Mouse (Mus musculus) thymus, postnatal 36 days (tissue): ENCODE results near the gene H2-Eb2.
A peak's percentile ranks its signal among the peaks of the same experiment; 100 is the strongest.
"Not testable (repeated sequence)": the region's sequence is repeated elsewhere in the genome, so short reads cannot be mapped to it uniquely, and the experiment has no call there.

Source experiments
- DNase-seq, 2 experiments: peaks; one replicate each; pipeline ENCODE4 v3.0.0; 2022; ENCODE audit warnings: mixed read lengths in 2 of 2

H2-Eb2 gene

GRCm38 (mm10) chr17:34307216-34307615, 18.2 kb upstream of the H2-Eb2 start:
- DNase-seq = no peak

GRCm38 (mm10) chr17:34308161-34308560, 17.3 kb upstream of the H2-Eb2 start:
- no peak for DNase-seq

- no peak for DNase-seq
These were observed 16.2 kb upstream of the H2-Eb2 start for GRCm38 (mm10) chr17:34309225-34309624.

GRCm38 (mm10) chr17:34309683-34310385, 15.6 kb upstream of the H2-Eb2 start:
- DNase-seq = peak; percentile 72 to 76

- not testable (repeated sequence) for DNase-seq
These were observed 14.9 kb upstream of the H2-Eb2 start for GRCm38 (mm10) chr17:34310526-34310925.

GRCm38 (mm10) chr17:34312185-34312584, 13.3 kb upstream of the H2-Eb2 start:
- no peak for DNase-seq

- peak; percentile 76 to 82 for DNase-seq
These were observed 12.1 kb upstream of the H2-Eb2 start for GRCm38 (mm10) chr17:34313393-34313792.

GRCm38 (mm10) chr17:34314286-34314685, 11.2 kb upstream of the H2-Eb2 start:
- DNase-seq = no peak

GRCm38 (mm10) chr17:34315512-34315911, 10.0 kb upstream of the H2-Eb2 start:
- DNase-seq = no peak

GRCm38 (mm10) chr17:34316697-34317096, 8.8 kb upstream of the H2-Eb2 start:
- no peak for DNase-seq

- DNase-seq = no peak
These were observed 8.2 kb upstream of the H2-Eb2 start for GRCm38 (mm10) chr17:34317275-34317674.

- no peak for DNase-seq
These were observed 908 bp downstream of the H2-Eb2 start for GRCm38 (mm10) chr17:34326373-34326772.

- DNase-seq = no peak
These were observed 4.3 kb downstream of the H2-Eb2 start for GRCm38 (mm10) chr17:34329807-34330206.

GRCm38 (mm10) chr17:34331200-34331599, 5.7 kb downstream of the H2-Eb2 start:
- no peak for DNase-seq

- DNase-seq = no peak
These were observed 15.3 kb downstream of the H2-Eb2 start for GRCm38 (mm10) chr17:34340619-34341402.

- no peak for DNase-seq
These were observed 19.4 kb downstream of the H2-Eb2 start for GRCm38 (mm10) chr17:34344882-34345281.

GRCm38 (mm10) chr17:34345486-34345885, 20.0 kb downstream of the H2-Eb2 start:
- DNase-seq = no peak

- DNase-seq = no peak
These were observed 20.6 kb downstream of the H2-Eb2 start for GRCm38 (mm10) chr17:34346041-34346440.

GRCm38 (mm10) chr17:34347606-34348308, 22.3 kb downstream of the H2-Eb2 start:
- peak; percentile 43 to 58 for DNase-seq

- peak; percentile 60 to 78 for DNase-seq
These were observed 24.0 kb downstream of the H2-Eb2 start for GRCm38 (mm10) chr17:34349429-34349828.

- no peak for DNase-seq
These were observed 29.1 kb downstream of the H2-Eb2 start, which contains the start of gene Btnl2 for GRCm38 (mm10) chr17:34354539-34354938. Gene Btnl2 (plus strand): TSS chr17:34354822.

- no peak for DNase-seq
These were observed 29.5 kb downstream of the H2-Eb2 start for GRCm38 (mm10) chr17:34354940-34355339.

- no peak for DNase-seq
These were observed 37.6 kb downstream of the H2-Eb2 start for GRCm38 (mm10) chr17:34362954-34363546.
